Comparison of ENCODE assay signal across 7 mouse cellular contexts in genomic region chr8:70897681-70898413, GRCm38 (mm10). TPM values are rescaled to one million over a fixed set of nuclear protein-coding genes. Genes with fewer than 3 reads are reported as not detected.
DNase-seq lines count a peak whose midpoint lies in the region; ATAC-seq lines count a peak whose summit lies in the region.

No protein-coding gene starts in this region.

- peak overlapping the region; percentile 60 for H3K9ac ChIP-seq in midbrain, embryonic 11.5 days (ENCODE audit: low read length)

- H3K9me3 ChIP-seq in midbrain, embryonic 11.5 days (ENCODE audit: control insufficient read depth, low read length), result no peaks in the 10 kb centered on the region

- peak; percentile 93 for DNase-seq in adrenal gland, postnatal 10 days
- peak; percentile 88 for DNase-seq in embryo, embryonic 9.5 days (ENCODE audit: extremely low spot score)
- peak; percentile 98 for DNase-seq in heart, adult 11 months
- peak; percentile 80 for DNase-seq in kidney, adult 11 months
- DNase-seq in left cerebral cortex, postnatal 4 days, result peak; percentile 83
- DNase-seq in midbrain, embryonic 11.5 days (ENCODE audit: low spot score, missing footprints), result peak; percentile 99
- peak; percentile 81 for DNase-seq in spleen, adult 12 weeks (ENCODE audit: low spot score)

- intact Hi-C loops in left cerebral cortex, postnatal 4 days (cut with DNase I), result loop anchor here (10.0 kb wide), 1 partner anchor 467 kb away; the partner anchor contains the start of gene Use1

- peak; percentile 57 for ATAC-seq in midbrain, embryonic 11.5 days (ENCODE audit: low FRiP score)

- H3K4me3 ChIP-seq in midbrain, embryonic 11.5 days (ENCODE audit: low read depth, low read length), result peak overlapping the region; percentile 88

- H3K27ac ChIP-seq in midbrain, embryonic 11.5 days (ENCODE audit: low read depth, low read length), result peak overlapping the region; percentile 22; the same call in 1 of the 2 replicates

- peaks cover 13% of the 10 kb centered on the region for H3K27me3 ChIP-seq in midbrain, embryonic 11.5 days (ENCODE audit: control insufficient read depth, insufficient read depth, low read length)

- H3K4me1 ChIP-seq in midbrain, embryonic 11.5 days (ENCODE audit: control insufficient read depth, insufficient read depth, low read length), result peaks cover 7% of the 10 kb centered on the region

- under 1% methylated on average over 20 of the region's 20 CpGs for WGBS in midbrain, embryonic 11.5 days

- H3K4me2 ChIP-seq in midbrain, embryonic 11.5 days, result peak overlapping the region; percentile 74

- peaks cover 17% of the 10 kb centered on the region for H3K36me3 ChIP-seq in midbrain, embryonic 11.5 days (ENCODE audit: control insufficient read depth, insufficient read depth, low read length)

RNA-seq across cellular contexts. Expression of gene Rpl18a, which starts 0.6 kb away (rescaled TPM):
- 1,000 to 10,000 TPM; 1,717 to 1,755 TPM for total RNA-seq in adrenal gland, postnatal 10 days (2021)
- 1,000 to 10,000 TPM in 1 of 2 experiments, 100 to 1,000 TPM in 1; 955 to 1,024 TPM for total RNA-seq in left cerebral cortex, postnatal 4 days (2021)
- polyA plus RNA-seq in midbrain, embryonic 11.5 days (2014; fragmentation: Nextera tagmentation; extraction: Ambion mirVana), result 2,833 and 3,086 TPM in 2 replicates

RNA-seq across cellular contexts. Expression of gene Slc5a5, which starts 5.3 kb away (rescaled TPM):
- under 1 TPM; 0.27 to 0.42 TPM for total RNA-seq in adrenal gland, postnatal 10 days (2021)
- 1 to 10 TPM; 4.4 to 4.5 TPM for total RNA-seq in left cerebral cortex, postnatal 4 days (2021)
- polyA plus RNA-seq in midbrain, embryonic 11.5 days (2014; fragmentation: Nextera tagmentation; extraction: Ambion mirVana), result 0.61 and 0.77 TPM in 2 replicates

RNA-seq across cellular contexts. Expression of gene Map1s, which starts 7.9 kb away (rescaled TPM):
- 10 to 100 TPM; 26.7 to 30.2 TPM for total RNA-seq in adrenal gland, postnatal 10 days (2021)
- total RNA-seq in left cerebral cortex, postnatal 4 days (2021), result 10 to 100 TPM; 79.8 to 84.0 TPM
- polyA plus RNA-seq in midbrain, embryonic 11.5 days (2014; fragmentation: Nextera tagmentation; extraction: Ambion mirVana), result 31.2 and 35.4 TPM in 2 replicates

RNA-seq across cellular contexts. Expression of gene Ccdc124, which starts 24.1 kb away (rescaled TPM):
- total RNA-seq in adrenal gland, postnatal 10 days (2021), result 10 to 100 TPM; 42.0 to 42.6 TPM
- 10 to 100 TPM; 86.2 to 89.3 TPM for total RNA-seq in left cerebral cortex, postnatal 4 days (2021)
- polyA plus RNA-seq in midbrain, embryonic 11.5 days (2014; fragmentation: Nextera tagmentation; extraction: Ambion mirVana), result 161 and 166 TPM in 2 replicates

RNA-seq across cellular contexts. Expression of gene Kcnn1, which starts 34.8 kb away (rescaled TPM):
- total RNA-seq in adrenal gland, postnatal 10 days (2021), result 1 to 10 TPM; 3.0 to 3.1 TPM
- 10 to 100 TPM; 29.6 to 48.2 TPM for total RNA-seq in left cerebral cortex, postnatal 4 days (2021)
- 10.9 and 12.4 TPM in 2 replicates for polyA plus RNA-seq in midbrain, embryonic 11.5 days (2014; fragmentation: Nextera tagmentation; extraction: Ambion mirVana)

Comparison
In these comparisons a context has a peak if more than half of its experiments do, and no peak if none do; other contexts are left out.
1. Peak in every context shown above with its lines: DNase-seq, ATAC-seq, H3K4me3 ChIP-seq and H3K27ac ChIP-seq.